Mouse (Mus musculus) neural tube, embryonic 10.5 days (tissue): ENCODE data around the gene Brat1.
"Not testable (repeated sequence)": the region's sequence is repeated elsewhere in the genome, so short reads cannot be mapped to it uniquely, and the experiment has no call there.

ENCODE experiments used
- DNase-seq: peaks from one replicate; pipeline ENCODE4 v3.0.0-alpha.2; 2017; ENCODE audit warnings: low spot score; ENCODE audit errors: extremely low spot score

The Brat1 gene

GRCm38 (mm10) chr5:140704378-140705251 is at the start of gene Brat1:
Gene Brat1, plus strand, starts transcription at chr5:140705011.
- DNase-seq: peak; percentile 99

GRCm38 (mm10) chr5:140659607-140660272 is 45.1 kb upstream of the Brat1 start:
- DNase-seq: no peak

- no peak for DNase-seq
Measured at GRCm38 (mm10) chr5:140660398-140660797, 44.4 kb upstream of the Brat1 start.

- DNase-seq: no peak
Measured at GRCm38 (mm10) chr5:140661427-140661826, 43.4 kb upstream of the Brat1 start.

- no peak for DNase-seq
Measured at GRCm38 (mm10) chr5:140661875-140662643, 42.8 kb upstream of the Brat1 start.

- DNase-seq: no peak
Measured at GRCm38 (mm10) chr5:140662741-140663592, 41.8 kb upstream of the Brat1 start.

- DNase-seq: peak; percentile 45
Measured at GRCm38 (mm10) chr5:140663621-140664180, 41.1 kb upstream of the Brat1 start.

GRCm38 (mm10) chr5:140672115-140672514 is 32.7 kb upstream of the Brat1 start:
- no peak for DNase-seq

GRCm38 (mm10) chr5:140672603-140673002 is 32.2 kb upstream of the Brat1 start:
- DNase-seq: not testable (repeated sequence)

GRCm38 (mm10) chr5:140674036-140674435 is 30.8 kb upstream of the Brat1 start:
- DNase-seq: no peak

- DNase-seq: no peak
Measured at GRCm38 (mm10) chr5:140675079-140675478, 29.7 kb upstream of the Brat1 start.

GRCm38 (mm10) chr5:140675640-140676039 is 29.2 kb upstream of the Brat1 start:
- DNase-seq: no peak

- DNase-seq: no peak
Measured at GRCm38 (mm10) chr5:140677137-140677536, 27.7 kb upstream of the Brat1 start.

- DNase-seq: no peak
Measured at GRCm38 (mm10) chr5:140680051-140680450, 24.8 kb upstream of the Brat1 start.

GRCm38 (mm10) chr5:140680950-140681349 is 23.9 kb upstream of the Brat1 start:
- DNase-seq: no peak

GRCm38 (mm10) chr5:140682113-140682512 is 22.7 kb upstream of the Brat1 start:
- DNase-seq: no peak

- DNase-seq: peak; percentile 29
Measured at GRCm38 (mm10) chr5:140684343-140685148, 20.3 kb upstream of the Brat1 start.

- no peak for DNase-seq
Measured at GRCm38 (mm10) chr5:140688434-140688833, 16.4 kb upstream of the Brat1 start.

GRCm38 (mm10) chr5:140695987-140696386 is 8.8 kb upstream of the Brat1 start:
- DNase-seq: no peak

GRCm38 (mm10) chr5:140699776-140700175 is 5.0 kb upstream of the Brat1 start:
- no peak for DNase-seq
